Mouse (Mus musculus): ENCODE measurements at regions not wholly inside any gene's neighbourhood (a gene's known extent, or its start where the extent isn't known, plus 50 kb on each side); places are given as distances from the start of the nearest gene placed in this dataset.

DNA sequence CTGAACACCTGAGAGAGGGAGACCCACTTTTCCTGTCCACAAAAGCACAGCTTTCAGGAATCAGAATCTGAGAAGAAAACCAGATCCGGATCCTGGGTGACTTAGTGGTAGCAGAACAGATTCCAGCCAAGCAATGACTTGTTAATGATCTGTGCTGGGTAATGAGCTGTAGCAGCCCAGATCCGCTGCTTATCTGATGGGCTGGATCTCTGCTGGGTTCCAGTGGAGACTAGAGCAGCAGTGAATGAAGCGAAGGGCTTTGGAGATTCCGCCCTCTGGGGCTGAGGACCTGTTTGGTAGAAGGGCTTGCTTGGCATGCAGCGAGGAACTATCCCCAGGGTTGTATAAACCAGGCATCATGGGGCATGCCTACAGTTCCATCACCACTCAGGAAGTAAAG lies 156.3 kb downstream of the Maf start:
- no peak for DNase-seq (ENCODE audit: low spot score in 2 of 2)

DNA sequence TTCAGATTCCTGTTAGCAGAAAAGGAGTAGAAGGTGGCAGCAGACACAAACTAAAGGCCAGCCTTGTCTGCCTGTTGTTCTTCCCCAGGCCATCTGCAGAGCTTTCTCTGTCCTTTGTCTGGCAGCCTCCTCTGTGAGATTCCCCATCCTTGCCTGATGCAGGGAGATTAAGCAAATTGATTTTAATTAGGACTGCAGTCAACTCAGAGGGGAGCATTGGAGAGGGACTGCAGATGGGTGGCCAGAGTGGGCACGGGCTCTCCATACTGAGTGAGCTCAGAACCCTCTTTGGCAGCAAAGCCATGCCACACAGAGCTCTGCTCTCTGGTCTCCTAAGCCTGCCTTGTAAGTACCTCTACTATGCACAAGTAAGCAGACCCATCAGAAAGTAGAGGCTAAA lies 158.5 kb downstream of the Maf start:
- DNase-seq (ENCODE audit: low spot score in 2 of 2): no peak

- DNase-seq (ENCODE audit: low spot score in 2 of 2): no peak
These were observed 163.5 kb downstream of the Maf start for GRCm38 (mm10) chr8:115544067-115544466.

GRCm38 (mm10) chr8:115542935-115543334 lies 164.7 kb downstream of the Maf start:
- DNase-seq (ENCODE audit: low spot score in 2 of 2): no peak

- no peak for DNase-seq (ENCODE audit: low spot score in 2 of 2)
These were observed 168.0 kb downstream of the Maf start for GRCm38 (mm10) chr8:115539600-115539999.

DNA sequence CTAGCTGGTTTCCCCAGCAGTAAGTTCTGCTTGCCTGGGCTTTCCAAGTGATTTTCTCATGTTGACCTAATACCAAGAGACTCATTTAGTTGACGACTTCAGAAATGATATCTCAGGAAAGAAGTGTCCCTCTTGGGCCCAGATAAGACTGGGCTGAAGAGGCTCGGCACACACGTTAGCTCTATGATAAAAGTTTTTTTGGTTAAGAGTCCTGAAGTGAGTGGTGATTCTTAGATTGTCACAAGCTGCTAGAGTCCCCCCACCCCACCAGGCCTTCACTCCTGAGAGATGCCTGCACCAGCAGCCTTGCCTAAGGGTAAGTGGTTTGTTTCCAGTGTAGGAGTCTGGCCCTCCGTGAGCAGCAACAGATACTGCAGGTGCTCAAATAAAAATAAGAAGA lies 169.4 kb downstream of the Maf start:
- DNase-seq (ENCODE audit: low spot score in 2 of 2): no peak

- no peak for DNase-seq (ENCODE audit: low spot score in 2 of 2)
These were observed 169.8 kb downstream of the Maf start for GRCm38 (mm10) chr8:115537761-115538160.

- DNase-seq (ENCODE audit: low spot score in 2 of 2): no peak
These were observed 170.8 kb downstream of the Maf start for GRCm38 (mm10) chr8:115536554-115537346.

DNA sequence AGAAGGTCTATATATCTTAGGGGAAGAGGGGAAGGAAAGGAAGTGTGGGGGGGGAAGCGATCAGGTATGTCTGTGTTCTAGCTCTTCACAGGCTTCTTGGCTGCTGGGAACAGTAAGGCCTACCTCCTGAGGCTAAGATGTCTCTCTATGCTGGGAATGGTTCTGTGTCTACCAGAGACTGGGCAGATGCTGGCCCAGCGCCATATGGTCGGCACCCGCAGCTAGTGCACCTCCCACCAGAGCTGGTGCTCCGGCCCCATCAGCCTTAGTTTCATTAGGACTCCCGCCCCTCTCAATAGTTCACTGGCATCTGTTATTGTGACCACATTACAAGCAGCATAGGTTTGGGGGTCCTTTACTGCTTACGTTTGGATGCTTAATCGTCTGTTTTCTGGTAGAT lies 171.6 kb downstream of the Maf start:
- DNase-seq (ENCODE audit: low spot score in 2 of 2): no peak

- DNase-seq (ENCODE audit: low spot score in 2 of 2): no peak
These were observed 173.6 kb downstream of the Maf start for GRCm38 (mm10) chr8:115534030-115534429.

- DNase-seq (ENCODE audit: low spot score in 2 of 2): no peak
These were observed 176.3 kb downstream of the Maf start for GRCm38 (mm10) chr8:115531343-115531742.

DNA sequence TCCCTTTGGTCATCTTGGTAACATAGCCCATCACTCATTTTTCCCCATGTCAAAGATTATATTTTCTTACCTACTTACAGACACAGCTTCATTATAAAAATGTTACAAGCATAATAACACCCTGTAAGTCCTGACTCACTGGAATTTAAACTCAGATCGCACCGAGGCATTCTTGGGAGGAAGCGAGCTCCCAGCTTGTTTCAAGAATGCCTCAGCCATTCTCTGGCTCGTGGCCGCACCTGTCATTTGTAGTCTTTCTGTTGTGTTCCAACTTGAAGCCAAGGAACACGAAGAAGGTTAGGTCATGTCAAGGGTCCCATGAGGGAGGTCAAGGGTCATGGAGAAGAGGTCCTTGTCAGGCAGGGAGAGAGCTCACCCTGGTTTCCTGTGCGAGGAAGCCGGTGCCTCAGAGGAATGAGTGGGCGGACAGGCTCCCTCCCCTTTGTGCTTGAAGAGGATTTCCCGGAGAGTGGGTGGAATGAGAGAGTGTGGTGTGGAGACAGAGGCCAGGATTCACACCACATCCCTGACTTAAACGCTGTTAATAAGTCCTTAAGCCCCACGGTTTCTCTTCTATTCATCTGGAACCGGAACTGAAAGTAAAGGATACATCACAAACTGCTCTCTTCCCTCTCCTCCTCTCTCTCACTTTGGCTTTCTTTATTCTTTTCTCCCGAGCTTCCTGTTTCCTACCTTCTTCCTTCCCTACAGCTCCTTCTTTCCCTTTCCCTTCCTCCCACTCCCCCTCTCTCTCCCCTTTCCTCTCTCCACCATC lies 177.8 kb downstream of the Maf start:
- peak; percentile 19 to 36 for DNase-seq (ENCODE audit: low spot score in 2 of 2)

DNA sequence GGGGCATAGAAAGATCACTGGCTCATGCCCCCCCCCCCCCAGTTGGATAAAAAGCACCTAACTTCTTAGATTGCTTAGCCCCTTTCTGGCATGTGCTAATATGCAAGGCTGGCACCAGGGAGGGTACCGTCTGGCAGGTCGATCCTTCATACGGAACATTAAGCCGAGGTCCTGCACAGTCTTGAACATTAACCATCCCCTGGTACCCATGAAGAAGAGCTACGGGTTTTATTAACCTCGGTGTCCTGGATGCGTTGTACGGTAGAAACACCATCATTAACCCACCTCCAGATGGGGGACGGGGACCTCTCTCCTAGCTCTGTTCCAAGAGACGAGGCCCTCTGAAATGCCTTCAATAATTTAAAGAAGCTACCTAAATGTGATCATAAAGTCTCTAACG lies 178.7 kb downstream of the Maf start:
- no peak for DNase-seq (ENCODE audit: low spot score in 2 of 2)

DNA sequence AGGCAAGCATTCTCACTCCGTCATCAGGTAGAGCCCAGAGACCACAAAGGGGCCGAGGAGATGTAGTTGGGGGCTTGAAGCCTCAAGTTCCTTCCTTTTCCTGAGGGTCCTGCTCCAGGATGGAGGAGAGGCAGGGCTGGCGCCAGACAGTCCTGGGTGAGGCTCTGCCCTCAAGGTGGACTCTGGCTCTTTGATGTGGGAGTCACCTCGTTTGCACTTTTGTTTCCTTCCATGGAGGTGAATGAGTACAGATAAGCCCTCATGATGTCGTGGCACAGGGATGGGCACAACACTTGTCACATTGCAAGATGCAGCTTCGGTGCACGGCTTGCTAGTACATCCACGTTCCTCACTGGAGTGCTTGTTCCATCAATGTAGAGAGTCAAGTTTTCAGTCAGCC lies 182.4 kb downstream of the Maf start:
- no peak for DNase-seq (ENCODE audit: low spot score in 2 of 2)

DNA sequence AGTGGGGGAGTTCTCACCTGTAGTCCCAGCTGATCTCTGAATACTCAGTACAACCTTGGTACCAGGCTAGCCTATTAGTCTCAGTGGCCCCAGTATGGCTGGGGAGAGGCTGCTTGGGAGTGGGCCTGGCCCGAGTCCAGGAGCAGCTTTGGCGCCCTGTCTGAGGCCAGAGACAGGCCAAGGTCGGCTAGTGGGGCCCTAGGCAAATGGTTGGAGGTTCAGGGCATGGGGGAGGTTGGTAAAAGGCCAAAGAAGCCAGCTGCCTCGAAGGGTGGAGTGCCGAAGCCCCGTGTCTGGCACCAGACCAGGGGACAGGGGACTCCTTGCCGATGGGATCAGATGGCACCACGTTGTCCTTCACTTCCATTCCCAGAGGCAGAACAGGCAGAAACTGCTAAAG lies 182.9 kb downstream of the Maf start:
- no peak for DNase-seq (ENCODE audit: low spot score in 2 of 2)

DNA sequence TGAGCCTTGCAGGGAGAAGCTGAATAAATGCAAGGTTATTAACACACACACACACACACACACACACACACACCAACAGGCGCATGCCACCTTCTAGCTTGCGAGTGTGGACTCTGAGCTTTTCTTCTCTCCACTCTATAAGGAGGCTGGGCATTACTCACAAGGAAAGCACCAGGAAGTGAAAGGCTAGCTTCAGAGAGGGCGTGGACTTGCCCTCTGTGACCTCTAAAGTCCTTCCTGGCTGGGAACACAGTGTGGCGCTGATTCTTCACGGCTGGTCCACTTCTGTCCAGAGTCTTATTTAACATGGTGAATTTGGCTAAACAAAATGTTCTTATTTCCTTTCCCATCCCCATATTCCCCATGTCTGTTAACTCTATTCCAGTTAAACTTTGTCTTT lies 185.1 kb downstream of the Maf start:
- no peak for DNase-seq (ENCODE audit: low spot score in 2 of 2)

GRCm38 (mm10) chr8:115515647-115516046 lies 191.9 kb downstream of the Maf start:
- no peak for DNase-seq (ENCODE audit: low spot score in 2 of 2)

- DNase-seq (ENCODE audit: low spot score in 2 of 2): no peak
These were observed 193.1 kb downstream of the Maf start for GRCm38 (mm10) chr8:115514485-115514884.

GRCm38 (mm10) chr8:115507180-115507579 lies 200.4 kb downstream of the Maf start:
- no peak for DNase-seq (ENCODE audit: low spot score in 2 of 2)

DNA sequence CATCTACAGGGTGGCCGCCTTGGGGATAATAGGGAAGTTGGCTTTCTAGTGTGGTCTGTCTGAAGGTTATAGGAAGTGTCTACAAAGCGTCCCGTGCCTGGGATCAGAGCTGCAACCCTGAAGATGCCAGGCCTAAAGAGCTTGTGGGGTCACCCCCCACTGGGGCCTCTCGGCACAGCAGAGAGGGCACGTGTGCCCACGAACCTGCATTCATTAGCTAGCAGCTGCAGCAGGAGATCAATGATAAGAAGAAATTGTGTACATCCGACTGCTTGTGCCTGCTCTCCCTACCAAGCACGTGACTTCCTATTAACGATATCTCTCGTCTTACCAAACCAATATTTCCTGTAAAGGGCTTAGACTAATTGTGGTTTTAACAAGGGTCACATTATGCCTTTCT lies 200.9 kb downstream of the Maf start:
- no peak for DNase-seq (ENCODE audit: low spot score in 2 of 2)

DNA sequence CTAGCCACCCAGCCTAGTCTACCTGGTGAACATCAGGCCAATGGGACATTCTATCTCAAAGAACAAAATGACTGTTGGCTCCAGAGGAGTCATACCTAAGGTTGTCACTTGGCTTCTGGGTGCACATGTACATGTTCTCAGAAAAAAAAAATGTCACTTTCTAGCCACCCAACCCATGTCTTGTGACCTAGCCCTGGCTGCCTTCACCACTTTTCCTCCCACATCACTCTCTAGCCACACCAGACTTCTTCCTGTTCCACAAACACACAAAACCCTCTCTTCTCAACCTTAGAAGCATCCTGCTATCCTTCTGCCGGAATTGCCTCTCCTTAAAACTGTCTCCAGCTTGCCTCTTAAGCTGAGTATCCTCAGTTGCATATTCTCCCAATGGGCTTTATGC lies 211.6 kb downstream of the Maf start:
- no peak for DNase-seq (ENCODE audit: low spot score in 2 of 2)

GRCm38 (mm10) chr8:115494353-115494752 lies 213.2 kb downstream of the Maf start:
- no peak for DNase-seq (ENCODE audit: low spot score in 2 of 2)

DNA sequence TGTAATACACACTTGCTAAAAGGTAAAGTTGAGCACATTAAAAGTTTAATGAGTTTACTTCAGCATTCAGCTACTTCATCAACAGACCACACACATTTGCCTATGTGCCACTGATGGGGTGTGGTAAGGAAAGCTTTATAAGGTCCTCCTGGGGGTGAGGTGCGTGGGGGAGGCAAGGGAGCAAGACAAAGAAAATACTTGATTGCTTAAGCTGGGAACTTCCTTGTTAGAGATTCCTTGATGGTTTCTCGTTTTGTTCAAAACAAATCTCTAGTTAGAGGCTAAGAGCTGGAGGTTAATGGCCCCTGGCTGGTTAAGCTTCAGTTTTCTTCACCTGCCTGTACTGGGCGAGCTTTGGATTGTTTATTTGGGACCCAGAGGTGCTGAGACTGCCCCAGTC lies 220.7 kb downstream of the Maf start:
- no peak for DNase-seq (ENCODE audit: low spot score in 2 of 2)
